Mouse (Mus musculus) MEL (cell line): ENCODE results near the gene St6galnac1.

Experiments
- BHLHE40 ChIP-seq: IDR thresholded peaks from 2 replicates; pipeline ENCODE4 v1.6.1; 2012; ENCODE audit warnings: low read depth, mild to moderate bottlenecking, inconsistent platforms, low read length, improper control_type of control experiment, borderline replicate concordance
- CHD1 ChIP-seq: IDR thresholded peaks from 2 replicates; pipeline ENCODE4 v1.6.1; 2012; ENCODE audit warnings: low read depth, mild to moderate bottlenecking, inconsistent platforms, low read length, improper control_type of control experiment
- CTCF ChIP-seq, 3 experiments: IDR thresholded peaks in 2 of 3; conservative IDR thresholded peaks in 1 of 3; 2 replicates each; pipeline ENCODE4 v1.5.1; 2011 to 2012; ENCODE audit warnings: low read length in 3 of 3, low read depth in 2 of 3, mild to moderate bottlenecking in 2 of 3, improper control_type of control experiment in 1 of 3, inconsistent platforms in 1 of 3, mixed read lengths in 1 of 3, moderate library complexity in 1 of 3; ENCODE audit not compliant: control insufficient read depth in 1 of 3, insufficient read depth in 1 of 3, poor library complexity in 1 of 3, severe bottlenecking in 1 of 3
- KAT2A ChIP-seq: conservative IDR thresholded peaks from 2 replicates; pipeline ENCODE4 v1.6.1; 2012; ENCODE audit warnings: low read depth, low read length, improper control_type of control experiment, inconsistent platforms
- MXI1 ChIP-seq: IDR thresholded peaks from 2 replicates; pipeline ENCODE4 v1.6.1; 2011; ENCODE audit warnings: mild to moderate bottlenecking, low read depth, low read length, improper control_type of control experiment
- POLR2A ChIP-seq, 2 experiments: IDR thresholded peaks; 2 replicates each; pipeline ENCODE4 v1.6.1; 2011 to 2012; ENCODE audit warnings: low read length in 2 of 2, mild to moderate bottlenecking in 2 of 2, control low read depth in 1 of 2, improper control_type of control experiment in 1 of 2, low read depth in 1 of 2, moderate library complexity in 1 of 2; ENCODE audit not compliant: control insufficient read depth in 1 of 2, insufficient read depth in 1 of 2, poor library complexity in 1 of 2
- POLR2AphosphoS2 ChIP-seq: IDR thresholded peaks from 2 replicates; pipeline ENCODE4 v1.6.1; 2011; ENCODE audit warnings: low read length, improper control_type of control experiment
- RCOR1 ChIP-seq: IDR thresholded peaks from 2 replicates; pipeline ENCODE4 v1.6.1; 2012; ENCODE audit warnings: low read depth, mild to moderate bottlenecking, inconsistent platforms, low read length, improper control_type of control experiment
- SIN3A ChIP-seq: IDR thresholded peaks from 2 replicates; pipeline ENCODE4 v1.6.1; 2012; ENCODE audit warnings: low read length, improper control_type of control experiment, inconsistent platforms
- TAL1 ChIP-seq: IDR thresholded peaks from 2 replicates; pipeline ENCODE4 v1.6.1; 2012; ENCODE audit warnings: mild to moderate bottlenecking, inconsistent platforms, low read length, moderate library complexity, mixed read lengths
- ZKSCAN1 ChIP-seq: IDR thresholded peaks from 2 replicates; pipeline ENCODE4 v1.6.1; 2012; ENCODE audit warnings: low read depth, mild to moderate bottlenecking, inconsistent platforms, low read length, improper control_type of control experiment, moderate library complexity
- ZNF384 ChIP-seq: IDR thresholded peaks from 2 replicates; pipeline ENCODE4 v1.6.1; 2012; ENCODE audit warnings: low read depth, mild to moderate bottlenecking, inconsistent platforms, low read length, improper control_type of control experiment

DNA sequence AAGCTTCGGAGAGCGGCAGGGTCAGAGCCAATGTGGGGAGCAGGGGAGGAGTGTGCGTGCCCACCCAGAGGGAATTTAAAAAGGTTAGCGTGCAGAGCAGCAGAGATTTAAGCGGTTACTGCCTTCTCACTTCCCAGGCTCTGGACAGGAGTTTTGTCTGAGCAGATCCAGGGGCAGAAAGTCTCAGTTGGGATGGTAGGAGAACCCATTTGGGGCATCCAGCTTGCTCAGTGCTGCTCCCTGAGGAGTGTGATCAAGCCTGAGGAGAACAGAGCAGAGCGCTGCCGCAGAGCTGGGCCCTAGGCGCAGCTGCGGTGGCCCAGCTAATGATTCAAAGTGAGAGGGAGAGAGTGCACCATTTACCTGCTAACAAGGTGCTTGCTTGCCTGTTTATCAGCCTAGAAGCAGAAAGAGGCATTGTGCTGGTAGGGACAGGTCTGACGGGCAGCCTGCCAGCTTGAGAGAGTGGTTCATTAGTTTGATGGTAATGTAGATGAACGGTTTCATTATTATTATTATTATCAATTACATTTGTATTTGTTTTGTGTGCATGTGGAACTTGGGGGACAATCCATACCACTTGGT is 33.6 kb upstream of the St6galnac1 start:
- no peak for TF ChIP-seq POLR2AphosphoS2
- TF ChIP-seq POLR2A (IDR thresholded peaks at IDR 0.05; ENCODE audit: control insufficient read depth in 1 of 2, insufficient read depth in 1 of 2, low read depth in 1 of 2, low read length in 2 of 2, poor library complexity in 1 of 2), result no peak
- no peak for TF ChIP-seq CTCF (IDR thresholded peaks at IDR 0.05 in 2 of 3, conservative IDR thresholded peaks at IDR 0.05 in 1 of 3; ENCODE audit: control insufficient read depth in 1 of 3, insufficient read depth in 1 of 3, low read depth in 2 of 3, low read length in 3 of 3, poor library complexity in 1 of 3, severe bottlenecking in 1 of 3)
- no peak for TF ChIP-seq TAL1
- no peak for TF ChIP-seq ZKSCAN1
- TF ChIP-seq MXI1, result no peak
- no peak for TF ChIP-seq RCOR1
- no peak for TF ChIP-seq KAT2A
- TF ChIP-seq CHD1, result no peak
- no peak for TF ChIP-seq SIN3A
- TF ChIP-seq BHLHE40, result no peak
- no peak for TF ChIP-seq ZNF384
